Mouse (Mus musculus) thymus, adult 2 months (tissue): ENCODE data around the gene Tvp23b. TPM values are rescaled to one million over a fixed set of nuclear protein-coding genes. Genes with fewer than 3 reads are reported as not detected.
A peak's percentile ranks its signal among the peaks of the same experiment; 100 is the strongest.

Experiments used
- DNase-seq: peaks from one replicate; pipeline ENCODE4 v3.0.0; 2021
- H3K27ac ChIP-seq: fragments of 200-500 bp; 2 replicates; pipeline ENCODE4 v1.5.1; 2012; ENCODE audit warnings: low read length, control low read depth; ENCODE audit not compliant: control insufficient read depth, insufficient read depth
- H3K27me3 ChIP-seq: fragments of 200-500 bp; 2 replicates; pipeline ENCODE4 v1.6.1; 2012; ENCODE audit warnings: mild to moderate bottlenecking, low read length, moderate library complexity, mixed read lengths; ENCODE audit not compliant: control insufficient read depth, insufficient read depth
- H3K36me3 ChIP-seq: fragments of 200-500 bp; 2 replicates; pipeline ENCODE4 v1.6.1; 2012; ENCODE audit warnings: mild to moderate bottlenecking, low read length, moderate library complexity; ENCODE audit not compliant: control insufficient read depth, insufficient read depth
- H3K4me1 ChIP-seq: fragments of 200-500 bp; replicated peaks from 2 replicates; pipeline ENCODE4 v1.6.1; 2012; ENCODE audit warnings: low read length; ENCODE audit not compliant: control insufficient read depth, insufficient read depth
- H3K4me3 ChIP-seq: fragments of 200-500 bp; 2 replicates; pipeline ENCODE4 v1.5.1; 2012; ENCODE audit warnings: mild to moderate bottlenecking, low read length, control low read depth, moderate library complexity; ENCODE audit not compliant: control insufficient read depth, insufficient read depth
- CTCF ChIP-seq: fragments of 200-500 bp; IDR thresholded peaks from 2 replicates; pipeline ENCODE4 v1.5.1; 2012; ENCODE audit warnings: mild to moderate bottlenecking, control low read depth, low read length, moderate library complexity, borderline replicate concordance; ENCODE audit not compliant: control insufficient read depth, poor library complexity, insufficient read depth; ENCODE audit errors: extremely low read depth
- POLR2A ChIP-seq: fragments of 200-500 bp; IDR thresholded peaks from 2 replicates; pipeline ENCODE4 v1.6.1; 2012; ENCODE audit warnings: mild to moderate bottlenecking, low read length, control low read depth, moderate library complexity; ENCODE audit not compliant: control insufficient read depth, poor library complexity, insufficient read depth; ENCODE audit errors: extremely low read depth
- WGBS: fragments of 180-500 bp; shearing (Covaris S2); methylation state at CpG from one replicate; pipeline ENCODE4 v1.1.7; 2018; 5-methylcytosine and 5-hydroxymethylcytosine counted together
- polyA plus RNA-seq: library from polyadenylated mRNA; depleted of rRNA; stranded (reverse); fragments of >200 nt; gene quantifications from 2 replicates; pipeline ENCODE4 v1.2.3, GENCODE M21; 2012

Tvp23b gene
- polyA plus RNA-seq, 1 experiment, result 13.4 TPM

DNA sequence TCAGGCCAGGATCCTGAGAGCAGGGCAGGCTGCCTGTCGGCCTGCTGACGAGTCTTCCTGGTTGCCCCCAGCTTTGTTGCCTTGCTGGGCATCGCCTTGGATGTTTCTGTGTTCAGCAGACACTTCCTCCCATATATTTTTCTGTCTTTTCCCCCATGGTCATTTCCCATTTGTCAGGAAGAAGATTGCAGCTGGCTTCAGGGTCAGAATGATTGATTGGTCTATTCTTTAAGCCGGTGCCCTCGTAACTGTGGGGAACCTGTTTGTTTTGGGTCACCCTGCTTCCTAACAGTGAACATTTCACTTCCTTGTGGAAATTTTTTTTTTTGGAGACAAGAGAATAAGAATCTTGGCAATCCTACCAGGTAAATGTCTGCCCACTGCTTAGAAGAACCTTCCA is 6.1 kb downstream of the Tvp23b start:
- no peak for TF ChIP-seq POLR2A
- TF ChIP-seq CTCF, result no peak
- WGBS, result 94% methylated on average over 5 of the region's 5 CpGs
- Histone ChIP-seq H3K27ac (no peak overlapping the region), H3K36me3 (peaks cover 16% of the 10 kb centered on the region; the same call in 1 of the 2 replicates), H3K27me3 (no peaks in the 10 kb centered on the region), H3K4me3 (no peak overlapping the region), H3K4me1 (no peaks in the 10 kb centered on the region)
- no peak for DNase-seq

DNA sequence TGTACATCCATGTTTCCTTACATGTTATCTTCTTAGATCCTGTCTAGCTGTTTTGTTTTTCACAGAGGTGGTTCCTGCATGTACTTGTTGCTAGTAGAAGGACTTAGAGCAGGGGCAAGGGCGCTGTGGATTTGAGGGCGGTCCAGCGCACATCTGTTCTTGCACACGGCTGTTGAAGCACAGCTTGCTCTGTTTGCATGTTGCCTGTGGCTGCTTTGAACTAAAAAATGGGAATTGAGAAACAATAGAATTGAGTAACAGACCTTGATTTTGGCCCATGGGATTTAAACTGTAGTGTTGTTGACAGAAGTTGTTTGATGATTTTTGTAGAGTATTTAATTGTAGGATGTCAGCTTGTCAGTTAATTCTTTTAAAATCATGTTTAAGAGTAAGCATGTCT is 11.5 kb downstream of the Tvp23b start:
- no peak overlapping the region for H3K27ac ChIP-seq
- no peak for TF ChIP-seq POLR2A
- no peak for TF ChIP-seq CTCF
- peaks cover 11% of the 10 kb centered on the region; the same call in 1 of the 2 replicates for H3K36me3 ChIP-seq
- H3K4me1 ChIP-seq, result no peaks in the 10 kb centered on the region
- DNase-seq, result no peak
- H3K27me3 ChIP-seq, result no peaks in the 10 kb centered on the region
- no peak overlapping the region for H3K4me3 ChIP-seq
- 96% methylated on average over 4 of the region's 4 CpGs for WGBS

DNA sequence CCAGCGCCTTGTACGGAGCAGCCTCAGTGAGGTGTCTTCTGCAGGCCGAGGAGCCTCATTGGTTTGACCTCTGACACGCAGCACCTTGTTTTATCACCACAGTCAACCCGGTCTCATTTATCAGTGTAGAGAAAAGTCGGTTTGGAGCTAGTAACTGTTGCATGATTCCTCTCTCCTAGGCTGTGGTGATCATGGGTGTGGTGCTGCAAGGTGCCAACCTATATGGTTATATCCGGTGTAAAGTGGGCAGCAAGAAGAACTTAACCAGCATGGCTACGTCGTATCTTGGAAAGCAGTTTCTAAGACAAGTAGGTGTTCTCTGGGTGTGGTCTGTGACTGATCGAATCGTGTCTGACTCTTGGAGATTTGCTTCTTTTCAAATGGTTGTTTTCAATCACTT is 12.5 kb downstream of the Tvp23b start:
- Histone ChIP-seq H3K4me1 (no peaks in the 10 kb centered on the region), H3K27ac (no peak overlapping the region), H3K4me3 (no peak overlapping the region), H3K27me3 (no peaks in the 10 kb centered on the region), H3K36me3 (peaks cover 6% of the 10 kb centered on the region; the same call in 1 of the 2 replicates)
- WGBS, result 96% methylated on average over 11 of the region's 11 CpGs
- TF ChIP-seq CTCF (no peak), POLR2A (no peak)
- DNase-seq, result no peak

DNA sequence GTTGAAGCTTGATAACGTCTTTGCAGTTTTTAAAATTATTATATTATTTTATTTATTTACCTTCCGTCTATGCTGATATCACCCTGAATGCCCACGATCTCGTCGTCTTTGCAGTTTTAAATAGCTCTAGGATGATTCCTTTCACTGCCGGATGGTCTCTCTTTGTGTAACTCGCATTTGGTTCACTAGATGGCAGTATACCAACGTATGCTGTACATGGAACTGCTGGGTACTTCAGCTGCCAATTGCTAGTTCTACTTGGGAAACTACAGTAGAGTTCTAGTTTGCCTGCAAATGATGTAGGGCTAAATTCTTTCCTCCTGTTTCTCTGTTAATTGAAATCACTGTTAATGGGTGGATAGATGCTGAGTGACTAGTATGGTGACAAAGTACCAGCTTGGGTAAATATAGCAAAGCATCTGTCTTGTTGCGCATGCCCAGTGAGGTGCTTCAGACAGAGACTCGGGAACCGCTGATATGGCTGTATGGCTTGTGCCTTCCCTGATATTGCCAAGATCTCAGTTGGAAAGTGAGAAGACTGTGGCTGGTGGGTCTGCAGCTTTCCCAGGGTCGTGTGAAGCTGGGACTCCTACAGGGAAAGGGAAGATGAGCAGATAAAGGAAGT is 22.6 kb downstream of the Tvp23b start:
- peak; percentile 53 for DNase-seq
- no peaks in the 10 kb centered on the region for H3K4me1 ChIP-seq
- no peak for TF ChIP-seq POLR2A
- no peak for TF ChIP-seq CTCF
- no peak overlapping the region for H3K27ac ChIP-seq
- no peaks in the 10 kb centered on the region for H3K36me3 ChIP-seq
- no peak overlapping the region for H3K4me3 ChIP-seq
- no peaks in the 10 kb centered on the region for H3K27me3 ChIP-seq
- WGBS, result 33% methylated on average over 12 of the region's 12 CpGs

DNA sequence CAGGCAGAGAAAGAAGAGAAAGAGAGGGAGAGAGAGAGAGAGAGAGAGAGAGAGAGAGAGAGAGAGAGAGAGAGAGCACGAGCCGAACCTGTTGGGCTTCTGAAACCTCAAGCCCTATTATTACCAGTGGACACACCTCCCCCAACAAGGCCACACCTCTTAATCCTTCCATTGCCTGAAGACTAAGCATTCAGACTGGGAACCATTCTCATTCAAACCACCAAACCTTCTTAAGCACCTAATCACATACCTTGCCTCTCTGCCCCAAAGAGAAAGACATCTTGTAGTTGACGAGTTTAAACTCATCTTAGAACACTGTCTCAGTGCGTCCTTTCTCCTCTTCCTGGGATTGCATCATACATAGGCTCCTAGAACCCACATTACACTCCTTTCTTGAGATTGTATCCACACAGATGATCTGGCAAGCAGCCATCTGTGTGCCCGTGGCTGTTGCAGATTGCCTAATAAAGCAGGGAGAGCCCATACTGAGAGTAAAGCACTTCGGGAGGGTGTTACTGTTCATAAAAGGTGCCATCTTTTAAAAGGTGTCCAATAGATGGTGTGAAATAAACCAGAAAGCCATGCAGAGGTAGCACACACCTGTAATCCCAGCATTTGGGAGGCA is 24.7 kb downstream of the Tvp23b start:
- no peak for TF ChIP-seq POLR2A
- no peak for TF ChIP-seq CTCF
- WGBS, result 76% methylated on average over 6 of the region's 6 CpGs
- Histone ChIP-seq H3K36me3 (no peaks in the 10 kb centered on the region), H3K4me1 (no peaks in the 10 kb centered on the region), H3K27ac (no peak overlapping the region), H3K27me3 (no peaks in the 10 kb centered on the region), H3K4me3 (no peak overlapping the region)
- no peak for DNase-seq

DNA sequence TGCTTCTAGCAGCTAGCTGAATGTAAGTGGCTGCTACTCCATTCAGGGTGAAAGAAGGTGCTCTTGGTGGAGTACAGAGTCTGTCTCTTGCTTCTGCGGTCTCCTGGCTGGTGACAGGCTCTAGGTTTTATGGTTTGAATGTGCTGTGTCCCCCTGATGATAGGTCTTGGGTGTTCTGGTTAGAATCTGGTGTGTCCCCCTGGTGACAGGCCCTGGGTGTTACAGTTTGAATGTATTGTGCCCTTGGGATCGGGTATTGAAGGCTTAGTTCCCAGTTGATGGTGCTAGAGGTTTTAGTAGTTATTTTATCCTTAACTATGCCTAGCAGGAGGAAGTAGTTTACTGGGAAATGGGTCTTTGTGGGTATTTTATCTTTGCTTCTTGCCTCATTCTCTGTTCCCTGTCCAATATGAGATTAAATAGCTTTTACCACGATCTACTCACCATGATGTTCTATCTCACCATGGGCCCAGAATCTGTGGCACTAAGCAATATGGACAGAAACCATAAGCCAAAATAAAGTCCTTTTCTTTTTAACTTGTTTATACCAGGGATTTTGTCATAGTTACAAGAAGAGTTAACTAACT is 30.6 kb downstream of the Tvp23b start:
- no peaks in the 10 kb centered on the region for H3K36me3 ChIP-seq
- WGBS, result 67% methylated on average over 3 of the region's 3 CpGs
- H3K4me1 ChIP-seq, result no peaks in the 10 kb centered on the region
- peak; percentile 32 for DNase-seq
- H3K4me3 ChIP-seq, result no peak overlapping the region
- no peaks in the 10 kb centered on the region for H3K27me3 ChIP-seq
- TF ChIP-seq CTCF (no peak), POLR2A (no peak)
- H3K27ac ChIP-seq, result no peak overlapping the region
